Mouse (Mus musculus): ENCODE data around the gene Zfp609. TPM values are rescaled to one million over a fixed set of nuclear protein-coding genes. Genes with fewer than 3 reads are reported as not detected.
A peak's percentile ranks its signal among the peaks of the same experiment; 100 is the strongest.
"Not testable (repeated sequence)": the region's sequence is repeated elsewhere in the genome, so short reads cannot be mapped to it uniquely, and the experiment has no call there.

Gene Zfp609
- total RNA-seq, 1 experiment from 2014 or later = 11.9 TPM

DNA sequence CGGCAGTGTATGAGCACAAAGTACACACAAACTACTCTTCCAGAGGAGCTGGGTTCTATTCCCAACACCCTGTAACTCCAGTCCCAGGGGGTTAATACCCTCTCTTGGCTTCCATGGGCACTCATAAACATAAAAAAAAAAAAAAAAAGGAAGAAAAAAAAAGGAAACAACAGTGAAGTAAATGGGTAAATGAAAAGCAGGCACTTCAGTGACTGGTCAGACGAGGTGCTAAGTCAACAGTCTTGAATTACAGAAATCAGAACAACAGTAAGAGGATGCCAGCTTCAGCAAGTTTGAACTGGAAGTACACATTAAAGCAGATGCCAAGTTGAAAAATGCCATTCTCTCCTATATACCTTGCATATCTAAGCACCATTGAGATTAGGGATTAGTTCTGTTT is 7.1 kb downstream of the Zfp609 start:
- ATAC-seq (replicated peaks; ENCODE audit: low read depth, poor library complexity, severe bottlenecking) = no peak

- no peak for ATAC-seq (replicated peaks; ENCODE audit: low read depth, poor library complexity, severe bottlenecking)
These were observed 9.0 kb downstream of the Zfp609 start for GRCm38 (mm10) chr9:65818402-65818801.

DNA sequence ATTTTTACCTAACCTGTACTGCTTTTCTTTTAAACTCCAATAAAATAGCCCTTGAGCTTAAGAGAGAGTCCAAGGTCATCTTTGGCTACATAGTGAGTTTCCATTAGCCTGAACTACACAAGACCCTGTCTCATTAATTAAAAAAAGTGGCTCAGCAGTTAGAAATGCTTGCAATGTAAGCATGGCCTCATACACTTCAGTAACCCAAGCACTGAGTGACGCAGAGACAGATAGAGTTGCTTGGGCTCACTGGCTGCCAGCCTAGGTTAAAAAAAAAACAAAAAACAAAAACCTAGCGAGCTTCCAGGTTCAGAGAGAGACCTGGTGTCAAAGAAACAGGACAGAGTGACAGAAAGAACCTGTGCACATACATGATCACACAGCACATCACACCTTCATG is 14.5 kb downstream of the Zfp609 start:
- ATAC-seq (replicated peaks; ENCODE audit: low read depth, poor library complexity, severe bottlenecking) = no peak

- no peak for ATAC-seq (replicated peaks; ENCODE audit: low read depth, poor library complexity, severe bottlenecking)
These were observed 15.6 kb downstream of the Zfp609 start for GRCm38 (mm10) chr9:65811784-65812183.

- ATAC-seq (replicated peaks; ENCODE audit: low read depth, poor library complexity, severe bottlenecking) = no peak
These were observed 19.5 kb downstream of the Zfp609 start for GRCm38 (mm10) chr9:65807818-65808217.

- ATAC-seq (replicated peaks; ENCODE audit: low read depth, poor library complexity, severe bottlenecking) = no peak
These were observed 20.1 kb downstream of the Zfp609 start for GRCm38 (mm10) chr9:65807251-65807650.

GRCm38 (mm10) chr9:65799770-65800169 is 27.6 kb downstream of the Zfp609 start:
- no peak for ATAC-seq (replicated peaks; ENCODE audit: low read depth, poor library complexity, severe bottlenecking)

DNA sequence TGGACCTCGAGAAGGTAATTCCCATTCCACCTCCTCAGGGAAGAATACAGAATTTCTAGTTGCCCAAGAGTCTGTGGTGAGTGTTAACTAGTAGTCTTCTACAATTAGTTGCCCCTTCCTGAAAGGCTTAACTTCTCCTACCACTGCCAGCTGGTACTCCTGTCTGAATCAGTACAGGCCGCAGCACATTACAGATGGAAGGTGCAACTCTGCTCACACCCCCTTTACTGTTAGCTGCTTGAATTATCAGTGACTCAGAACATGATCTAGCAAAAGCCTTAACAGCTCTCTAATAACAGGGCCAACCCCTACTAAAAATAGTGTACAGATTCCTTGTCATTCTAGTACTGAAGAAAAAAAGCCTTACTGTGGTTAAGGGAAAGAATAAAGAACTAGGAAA is 31.7 kb downstream of the Zfp609 start:
- ATAC-seq (replicated peaks; ENCODE audit: low read depth, poor library complexity, severe bottlenecking) = no peak

DNA sequence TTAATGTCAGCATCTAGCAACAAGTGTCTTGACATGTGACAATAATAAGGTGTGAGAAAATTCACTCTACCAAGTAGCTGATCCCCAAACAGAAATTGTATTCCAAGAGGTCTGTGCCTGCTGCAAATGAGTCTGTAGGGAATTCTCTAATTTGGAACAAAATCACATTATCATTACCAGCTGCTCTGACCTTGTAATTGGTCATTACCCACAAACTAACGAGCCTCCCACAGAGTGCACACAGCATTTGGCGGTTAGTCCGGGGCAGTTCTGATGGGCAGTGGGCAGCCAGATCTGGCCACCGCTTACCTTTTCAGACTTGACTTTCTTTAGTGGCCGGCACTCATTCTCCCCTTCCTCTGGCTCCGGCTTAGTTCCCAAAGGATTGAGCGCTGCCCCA is 33.1 kb downstream of the Zfp609 start:
- ATAC-seq (replicated peaks; ENCODE audit: low read depth, poor library complexity, severe bottlenecking) = no peak

GRCm38 (mm10) chr9:65793506-65793905 is 33.9 kb downstream of the Zfp609 start:
- no peak for ATAC-seq (replicated peaks; ENCODE audit: low read depth, poor library complexity, severe bottlenecking)

GRCm38 (mm10) chr9:65793086-65793485 is 34.3 kb downstream of the Zfp609 start:
- no peak for ATAC-seq (replicated peaks; ENCODE audit: low read depth, poor library complexity, severe bottlenecking)

DNA sequence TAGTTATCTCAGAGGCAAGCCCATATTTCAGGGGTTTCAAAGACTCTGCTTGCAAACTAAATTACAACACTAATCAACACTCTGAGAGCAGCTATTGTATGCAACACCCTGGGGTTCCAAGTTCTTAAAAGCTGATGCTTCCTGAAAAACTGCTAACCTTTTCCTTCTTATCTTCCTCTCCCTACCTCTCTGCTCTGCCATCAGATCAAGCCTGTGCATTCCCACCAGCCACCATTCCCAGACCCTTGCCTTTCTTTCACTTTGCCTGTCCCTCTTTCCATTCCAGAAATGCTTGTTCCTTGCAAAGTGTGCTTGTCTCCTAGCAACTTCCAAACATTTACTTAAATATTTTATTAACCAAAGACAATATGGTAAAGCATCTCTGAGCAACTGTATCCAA is 35.5 kb downstream of the Zfp609 start:
- no peak for ATAC-seq (replicated peaks; ENCODE audit: low read depth, poor library complexity, severe bottlenecking)

DNA sequence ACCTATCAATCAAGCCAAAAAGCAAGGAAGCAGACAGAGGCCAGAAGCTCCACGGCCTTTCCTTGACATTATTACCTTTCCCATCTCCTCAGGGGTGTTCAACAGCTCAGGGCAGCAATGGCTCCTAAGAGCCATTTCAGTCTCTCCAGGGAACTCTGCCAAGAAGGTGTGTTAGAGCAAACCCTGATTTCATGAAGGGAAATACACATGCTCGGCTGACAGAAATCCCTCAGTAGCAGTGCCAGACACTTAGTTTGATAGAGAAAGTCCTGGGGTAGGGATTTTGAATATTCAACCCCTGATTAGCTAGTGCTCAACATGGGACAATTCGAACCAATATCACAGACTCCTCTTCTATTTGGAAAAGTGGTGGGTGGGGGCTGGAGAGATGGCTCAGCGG is 36.3 kb downstream of the Zfp609 start:
- no peak for ATAC-seq (replicated peaks; ENCODE audit: low read depth, poor library complexity, severe bottlenecking)

GRCm38 (mm10) chr9:65789788-65790187 is 37.6 kb downstream of the Zfp609 start:
- ATAC-seq (replicated peaks; ENCODE audit: low read depth, poor library complexity, severe bottlenecking) = no peak

- ATAC-seq (replicated peaks; ENCODE audit: low read depth, poor library complexity, severe bottlenecking) = no peak
These were observed 38.8 kb downstream of the Zfp609 start for GRCm38 (mm10) chr9:65788556-65788955.

DNA sequence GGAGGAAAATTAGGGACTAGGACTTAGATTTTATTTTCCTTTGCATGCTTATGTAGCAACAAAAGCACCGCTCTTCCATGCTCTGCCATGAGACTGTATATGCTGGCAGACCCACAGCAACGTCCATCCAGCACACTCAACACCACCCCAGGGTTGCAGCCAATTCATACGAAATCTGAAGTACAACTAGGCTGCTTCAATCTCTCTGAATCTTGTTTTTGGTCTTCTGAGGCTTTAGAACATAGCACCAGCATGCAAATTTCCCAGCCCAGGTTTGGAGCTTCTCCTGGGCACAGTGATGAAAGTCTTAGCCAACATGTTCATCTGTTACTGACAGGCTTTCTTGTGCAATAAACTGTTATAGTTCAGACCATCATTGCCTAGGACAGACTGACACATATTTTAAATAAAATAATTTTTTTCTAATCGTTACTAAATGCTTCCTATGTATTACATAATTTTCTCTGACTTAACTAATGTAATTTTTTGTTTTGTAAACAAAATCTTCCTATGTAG is 39.5 kb downstream of the Zfp609 start:
- no peak for ATAC-seq (replicated peaks; ENCODE audit: low read depth, poor library complexity, severe bottlenecking)

DNA sequence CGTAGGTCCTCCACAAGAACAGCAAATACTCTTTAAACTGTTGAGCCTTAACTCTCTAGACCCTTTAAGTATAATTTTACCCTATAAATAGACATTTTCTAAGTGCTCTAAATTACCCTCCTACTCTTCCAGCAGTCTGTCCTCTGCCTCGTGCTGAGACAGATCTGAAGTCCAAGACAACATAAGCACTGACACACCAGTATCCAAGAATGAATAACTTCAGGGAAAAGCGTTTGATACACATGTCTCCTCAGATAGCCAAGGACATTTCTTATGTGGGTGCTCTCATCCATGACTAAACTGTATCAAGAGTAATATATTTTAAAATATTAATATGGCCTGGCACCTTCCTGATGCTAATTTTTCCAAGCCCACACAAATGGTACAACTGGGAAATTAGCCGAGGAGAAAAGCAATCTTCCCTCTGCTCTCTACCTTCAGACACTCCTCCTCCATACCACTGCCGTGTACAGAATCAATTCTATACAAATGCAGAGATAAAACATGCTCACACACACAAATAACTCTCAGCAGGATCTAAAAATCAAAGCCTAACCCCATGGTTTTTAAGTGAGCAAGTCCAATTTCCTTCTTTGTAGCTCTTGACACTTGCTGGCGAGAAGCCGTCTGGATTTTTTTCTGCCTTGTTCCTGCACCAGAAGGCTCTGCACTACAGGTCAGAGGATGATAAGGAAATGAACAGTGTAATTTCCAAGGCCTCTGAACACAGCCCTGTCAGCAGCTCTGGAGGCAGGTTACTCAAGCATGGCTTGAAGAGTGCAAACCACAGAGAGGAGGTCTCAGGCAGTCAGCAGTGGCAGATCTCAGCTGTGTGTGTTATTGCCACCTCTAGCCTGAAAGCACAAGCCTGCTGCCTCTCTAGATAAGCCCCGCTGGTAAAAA is 40.2 kb downstream of the Zfp609 start:
- ATAC-seq (replicated peaks; ENCODE audit: low read depth, poor library complexity, severe bottlenecking) = peak; percentile 94

- no peak for ATAC-seq (replicated peaks; ENCODE audit: low read depth, poor library complexity, severe bottlenecking)
These were observed 41.5 kb downstream of the Zfp609 start for GRCm38 (mm10) chr9:65785772-65786368.

DNA sequence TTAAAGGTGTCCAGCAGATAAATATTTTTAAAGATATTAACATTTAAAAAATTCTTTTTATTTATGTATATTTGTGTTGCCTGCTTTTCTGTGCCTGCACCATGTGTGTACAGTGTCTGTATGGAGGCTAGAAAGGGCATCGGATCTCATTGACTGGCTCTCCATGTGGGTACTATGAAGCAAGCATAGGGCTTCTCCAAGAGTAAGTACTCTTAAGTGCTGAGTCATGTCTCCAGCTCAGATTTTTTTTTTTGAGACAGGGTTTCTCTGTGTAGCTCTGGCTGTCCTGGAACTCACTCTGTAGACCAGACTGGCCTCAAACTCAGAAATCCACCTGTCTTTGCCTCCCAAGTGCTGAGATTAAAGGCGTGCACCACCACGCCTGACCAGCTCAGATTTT is 47.7 kb downstream of the Zfp609 start:
- not testable (repeated sequence) for ATAC-seq (replicated peaks; ENCODE audit: low read depth, poor library complexity, severe bottlenecking)

DNA sequence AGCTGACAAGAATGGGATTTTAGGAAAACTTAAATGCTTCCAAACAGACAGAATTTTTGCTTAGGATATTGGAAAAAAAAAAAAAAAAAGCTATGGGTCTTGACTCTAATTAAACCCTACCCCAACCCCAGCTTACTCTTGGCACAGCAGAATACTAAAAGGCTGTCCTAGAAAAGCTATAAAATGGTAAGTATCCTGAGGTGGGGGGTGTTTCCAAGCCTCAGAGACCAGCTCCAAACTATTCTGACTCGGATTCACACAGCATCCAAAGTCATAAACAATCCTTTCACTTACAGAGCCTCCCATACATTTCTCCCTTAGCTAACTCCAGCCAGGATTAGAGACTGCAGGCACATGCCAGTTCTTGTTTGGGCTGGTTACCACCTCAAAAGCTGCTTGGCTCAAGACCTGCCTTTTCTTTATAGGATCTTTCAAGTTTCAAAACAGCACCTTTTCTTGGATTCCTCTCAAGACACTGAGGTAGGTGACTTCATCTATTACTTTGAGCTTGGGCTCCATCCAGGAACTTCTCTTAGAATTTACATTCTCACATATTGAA is 50.4 kb downstream of the Zfp609 start:
- no peak for ATAC-seq (replicated peaks; ENCODE audit: low read depth, poor library complexity, severe bottlenecking)

Data from common myeloid progenitor, adult 5-6 weeks (primary cell).